Mouse (Mus musculus) heart, postnatal 0 days (tissue): ENCODE data around the gene Slx4ip.

Source experiments
- CTCF ChIP-seq: IDR thresholded peaks from 2 replicates; pipeline ENCODE4 v1.5.1; 2016; ENCODE audit warnings: antibody characterized with exemption, control low read depth, low read depth
- EP300 ChIP-seq: IDR thresholded peaks from 2 replicates; pipeline ENCODE4 v1.6.1; 2016; ENCODE audit warnings: antibody characterized with exemption, low read depth

- TF ChIP-seq CTCF (no peak), EP300 (no peak)
Measured at GRCm38 (mm10) chr2:136909298-136909697, 18.3 kb downstream of the Slx4ip start.
